ENCODE assay signal across 26 mouse cellular contexts in genomic region chr13:3752334-3752733, GRCm38 (mm10). TPM values are rescaled to one million over a fixed set of nuclear protein-coding genes. Genes with fewer than 3 reads are reported as not detected.
DNase-seq lines count a peak whose midpoint lies in the region; ATAC-seq and TF ChIP-seq lines count a peak whose summit lies in the region.
"Had no signal": no experiment of that assay in that cellular context is flagged by ENCODE, and none has a peak within 500 bp of the region (broad histone marks: within the 10 kb centered on the region; RNA-seq: fewer than 3 reads in every experiment).

No protein-coding gene starts in this region.

- ATAC-seq in lung, embryonic 15.5 days (ENCODE audit: borderline replicate concordance, extremely low read depth, low FRiP score, low TSS enrichment), result no peak
- ATAC-seq in intestine, postnatal 0 days, result peak; percentile 74
- no peak for ATAC-seq in erythroblast, adult 5-6 weeks (replicated peaks; ENCODE audit: low FRiP score, poor library complexity, severe bottlenecking)
- ATAC-seq: forebrain, embryonic 15.5 days; forebrain, postnatal 0 days had no signal

- intact Hi-C loops in heart, postnatal 10 days (cut with DNase I), result no loop called here

- no peak overlapping the region for H3K4me2 ChIP-seq in lung, embryonic 15.5 days
- no peak overlapping the region for H3K4me2 ChIP-seq in intestine, postnatal 0 days (replicated peaks; ENCODE audit: low read depth)
- H3K4me2 ChIP-seq: embryonic facial prominence, embryonic 13.5 days; embryonic facial prominence, embryonic 15.5 days; forebrain, embryonic 12.5 days; forebrain, embryonic 15.5 days had no signal

- no peaks in the 10 kb centered on the region for H3K36me3 ChIP-seq in lung, embryonic 15.5 days
- no peaks in the 10 kb centered on the region for H3K36me3 ChIP-seq in intestine, postnatal 0 days (ENCODE audit: control insufficient read depth, insufficient read depth)
- H3K36me3 ChIP-seq in small intestine, adult 2 months (ENCODE audit: control insufficient read depth, insufficient read depth, low read length), result no peaks in the 10 kb centered on the region
- H3K36me3 ChIP-seq: embryonic facial prominence, embryonic 13.5 days; embryonic facial prominence, embryonic 15.5 days; forebrain, embryonic 12.5 days; forebrain, embryonic 15.5 days had no signal

- H3K4me1 ChIP-seq in lung, embryonic 15.5 days, result peaks cover 30% of the 10 kb centered on the region
- peaks cover 4% of the 10 kb centered on the region; the same call in 1 of the 2 replicates for H3K4me1 ChIP-seq in intestine, postnatal 0 days (replicated peaks; ENCODE audit: control insufficient read depth, insufficient read depth, low read length)
- H3K4me1 ChIP-seq in small intestine, adult 2 months (ENCODE audit: control insufficient read depth, insufficient read depth, insufficient read length, low read length), result peaks cover 26% of the 10 kb centered on the region; the same call in 1 of the 2 replicates
- H3K4me1 ChIP-seq: forebrain, embryonic 12.5 days; forebrain, embryonic 15.5 days had no signal

- no peak overlapping the region for H3K4me3 ChIP-seq in lung, embryonic 15.5 days
- no peak overlapping the region for H3K4me3 ChIP-seq in intestine, postnatal 0 days (ENCODE audit: low read depth, low read length)
- H3K4me3 ChIP-seq in small intestine, adult 2 months (ENCODE audit: low read depth, low read length), result no peak overlapping the region
- H3K4me3 ChIP-seq: embryonic facial prominence, embryonic 13.5 days; embryonic facial prominence, embryonic 15.5 days; forebrain, embryonic 12.5 days; forebrain, embryonic 15.5 days had no signal

- H3K27me3 ChIP-seq in lung, embryonic 15.5 days, result no peaks in the 10 kb centered on the region
- H3K27me3 ChIP-seq in intestine, postnatal 0 days (replicated peaks; ENCODE audit: control insufficient read depth, insufficient read depth, low read length), result no peaks in the 10 kb centered on the region
- H3K27me3 ChIP-seq in small intestine, adult 2 months (ENCODE audit: control insufficient read depth, insufficient read depth, low read length), result no peaks in the 10 kb centered on the region
- H3K27me3 ChIP-seq: embryonic facial prominence, embryonic 13.5 days; embryonic facial prominence, embryonic 15.5 days; forebrain, embryonic 12.5 days; forebrain, embryonic 15.5 days had no signal

- no peak for TF ChIP-seq CTCF in intestine, postnatal 0 days (IDR thresholded peaks at IDR 0.05; ENCODE audit: low read depth)
- no peak for TF ChIP-seq CTCF in small intestine, adult 2 months (IDR thresholded peaks at IDR 0.05; ENCODE audit: extremely low read depth, insufficient read length, insufficient replicate concordance, low read depth, low read length)

- H3K9me3 ChIP-seq in lung, embryonic 15.5 days, result no peaks in the 10 kb centered on the region
- no peaks in the 10 kb centered on the region for H3K9me3 ChIP-seq in intestine, postnatal 0 days (ENCODE audit: control insufficient read depth)
- H3K9me3 ChIP-seq: embryonic facial prominence, embryonic 13.5 days; embryonic facial prominence, embryonic 15.5 days; forebrain, embryonic 12.5 days; forebrain, embryonic 15.5 days had no signal

- peak; percentile 29 for DNase-seq in heart, adult 11 months
- no peak for DNase-seq in heart, postnatal 10 days
- DNase-seq in lung, postnatal 4 days, result no peak
- DNase-seq: adrenal gland, adult 2 months; adrenal gland, postnatal 10 days; adrenal gland, postnatal 25 days; cerebellum, adult 11 months; cerebellum, adult 18-20 months; cerebellum, adult 8-10 months; cerebellum, adult 9-11 months; cerebellum, postnatal 14 days; cerebellum, postnatal 36 days; embryo, embryonic 11 days; forebrain, postnatal 0 days had no signal

- no peak for TF ChIP-seq POLR2A in small intestine, adult 2 months (IDR thresholded peaks at IDR 0.05; ENCODE audit: low read depth, low read length)

- WGBS in lung, embryonic 15.5 days, result 86% methylated on average over 5 of the region's 5 CpGs
- 67% methylated on average over 5 of the region's 5 CpGs for WGBS in intestine, postnatal 0 days
- 48% methylated on average over 5 of the region's 5 CpGs for WGBS in small intestine, adult 2 months

- 0 out of 2 replicates have a peak overlapping the region, but pooled peaks have one; percentile 82 for H3K27ac ChIP-seq in lung, embryonic 15.5 days
- H3K27ac ChIP-seq in intestine, postnatal 0 days (ENCODE audit: low read depth, low read length), result peak overlapping the region; percentile 68
- peak overlapping the region; percentile 96 for H3K27ac ChIP-seq in small intestine, adult 2 months (ENCODE audit: insufficient read depth, low read depth, low read length)
- H3K27ac ChIP-seq: embryonic facial prominence, embryonic 13.5 days; embryonic facial prominence, embryonic 15.5 days; forebrain, embryonic 12.5 days; forebrain, embryonic 15.5 days had no signal

- H3K9ac ChIP-seq in lung, embryonic 15.5 days, result no peak overlapping the region
- no peak overlapping the region for H3K9ac ChIP-seq in intestine, postnatal 0 days (ENCODE audit: low read depth, low read length)
- H3K9ac ChIP-seq: embryonic facial prominence, embryonic 13.5 days; embryonic facial prominence, embryonic 15.5 days; forebrain, embryonic 12.5 days; forebrain, embryonic 15.5 days; forebrain, postnatal 0 days had no signal

RNA-seq across cellular contexts. Expression of gene Calml3, which starts 51.8 kb away (rescaled TPM):
- total RNA-seq in heart, postnatal 10 days (2021), result not detected
- 0.10 TPM in 1 of 2 replicates, not detected in the other for polyA plus RNA-seq in lung, embryonic 15.5 days (2015; fragmentation: Nextera tagmentation; extraction: Ambion mirVana)
- polyA plus RNA-seq in intestine, postnatal 0 days (2015; fragmentation: Nextera tagmentation; extraction: Ambion mirVana), result not detected in 2 replicates
- not detected in 2 replicates for polyA plus RNA-seq in small intestine, adult 2 months (2012; rRNA removed)
- total RNA-seq in erythroblast, adult 5-6 weeks (2015; ENCODE audit: low replicate concordance), result not detected in 2 replicates
- not detected in 2 replicates for total RNA-seq in erythroblast, adult 5-6 weeks (2017; ENCODE audit: low replicate concordance)
- total RNA-seq: adrenal gland, postnatal 10 days; adrenal gland, postnatal 25 days; adrenal gland, postnatal 4 days; common myeloid progenitor, adult 5-6 weeks; ES-E14; forebrain, postnatal 0 days; MEL had no signal
- polyA plus RNA-seq: adrenal gland, adult 2 months; forebrain, embryonic 12.5 days; forebrain, embryonic 15.5 days; forebrain, postnatal 0 days had no signal
